Mouse (Mus musculus) frontal cortex, postnatal 36 days (tissue): ENCODE data around the gene 1700011L22Rik.

Experiments used
- DNase-seq, 2 experiments: peaks; one replicate each; pipeline ENCODE4 v3.0.0; 2022; ENCODE audit warnings: low spot score in 2 of 2

The 1700011L22Rik gene

GRCm38 (mm10) chr8:79173606-79174005 is 74.8 kb downstream of the 1700011L22Rik start:
- DNase-seq, result no peak

GRCm38 (mm10) chr8:79165276-79165675 is 83.1 kb downstream of the 1700011L22Rik start:
- no peak for DNase-seq

GRCm38 (mm10) chr8:79164336-79164735 is 84.0 kb downstream of the 1700011L22Rik start:
- no peak for DNase-seq

GRCm38 (mm10) chr8:79162533-79163308 is 85.6 kb downstream of the 1700011L22Rik start:
- peak in 1 of 2 experiments; percentile 36 for DNase-seq

GRCm38 (mm10) chr8:79161172-79161778 is 87.1 kb downstream of the 1700011L22Rik start:
- DNase-seq, result no peak
